Mouse (Mus musculus) heart, postnatal 10 days (tissue): ENCODE results near the gene Entpd6. TPM values are rescaled to one million over a fixed set of nuclear protein-coding genes. Genes with fewer than 3 reads are reported as not detected.

Source experiments
- DNase-seq, 2 experiments: peaks; one replicate each; pipeline ENCODE4 v3.0.0; 2021
- intact Hi-C: fragments of 180-260 bp; cut with DNase I; formaldehyde crosslinking; loops from one replicate; pipeline ENCODE4 v1.15.1; 2025
- total RNA-seq, 2 experiments: library from RNA; stranded (reverse); gene quantifications; 2 replicates each; pipeline ENCODE4 v1.2.3; 2021

Entpd6 gene
- 10 to 100 TPM; 15.2 to 16.1 TPM for total RNA-seq

DNA sequence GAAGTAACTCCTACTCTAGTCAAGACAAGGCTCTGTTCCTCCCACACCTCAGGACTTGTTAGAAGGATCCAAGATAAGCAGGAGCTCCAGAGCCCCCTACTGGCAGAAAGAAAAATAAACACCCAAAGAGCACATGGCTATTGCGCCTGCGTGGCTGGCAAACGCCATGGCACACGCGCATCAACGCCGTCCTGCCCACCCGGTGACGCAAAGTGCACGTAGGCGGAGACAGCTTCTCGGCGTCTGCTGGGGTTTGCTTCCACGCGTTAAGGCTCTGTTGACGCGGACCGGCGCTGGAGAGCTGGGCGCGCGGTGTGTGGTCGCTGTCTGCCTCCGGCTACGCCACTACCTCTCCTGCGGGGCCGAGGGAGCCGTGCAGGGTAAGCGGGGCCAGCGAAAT lies at the start of gene Entpd6:
Entpd6 (plus strand) TSS at position 189 of the 400 bp plus-strand sequence.
- intact Hi-C loops: loop anchor here (2.0 to 5.0 kb wide), 3 partner anchors 70 to 158 kb away; partner anchors contain the start of gene Gins1

DNA sequence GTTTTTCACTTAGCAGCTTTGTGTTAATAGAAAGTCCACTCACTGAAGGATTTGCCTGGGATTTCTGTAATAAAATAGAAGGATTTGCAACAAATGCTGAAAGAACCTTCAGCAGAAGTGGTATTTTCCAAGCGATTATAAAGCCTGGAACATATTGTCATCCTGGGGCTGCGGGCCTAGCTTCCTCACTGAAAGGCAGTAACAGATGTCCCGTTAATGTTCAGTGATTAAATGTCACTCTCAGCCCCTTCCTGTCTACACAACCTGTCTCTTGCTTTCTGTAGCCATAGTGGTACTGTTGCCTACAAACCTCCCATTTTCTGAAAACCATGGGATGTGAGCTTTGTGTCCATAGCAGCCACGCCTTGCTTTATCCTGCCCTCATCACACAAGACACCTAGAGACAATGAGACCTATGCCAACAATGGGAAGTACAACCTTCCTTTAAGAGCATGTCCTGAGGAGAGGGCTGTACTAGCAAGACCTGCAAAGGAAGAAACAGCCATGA lies 36.6 kb upstream of the Entpd6 start:
- no peak for DNase-seq
- intact Hi-C loops: no loop called here

More for the DNA sequence above, at the start of gene Entpd6:
- peak; percentile 96 to 97 for DNase-seq

- no peak for DNase-seq
- intact Hi-C loops: no loop called here
Measured at GRCm38 (mm10) chr2:150735756-150736576, 12.9 kb upstream of the Entpd6 start.

GRCm38 (mm10) chr2:150737881-150738280 lies 11.0 kb upstream of the Entpd6 start:
- no peak for DNase-seq
- intact Hi-C loops: no loop called here

GRCm38 (mm10) chr2:150740145-150740841 lies 8.5 kb upstream of the Entpd6 start:
- no peak for DNase-seq
- intact Hi-C loops: loop anchor here (1.0 kb wide), 1 partner anchor 62 kb away; no protein-coding TSS in a partner anchor

- intact Hi-C loops: no loop called here
- DNase-seq: peak in 1 of 2 experiments; percentile 23
Measured at GRCm38 (mm10) chr2:150741405-150741804, 7.4 kb upstream of the Entpd6 start.

DNA sequence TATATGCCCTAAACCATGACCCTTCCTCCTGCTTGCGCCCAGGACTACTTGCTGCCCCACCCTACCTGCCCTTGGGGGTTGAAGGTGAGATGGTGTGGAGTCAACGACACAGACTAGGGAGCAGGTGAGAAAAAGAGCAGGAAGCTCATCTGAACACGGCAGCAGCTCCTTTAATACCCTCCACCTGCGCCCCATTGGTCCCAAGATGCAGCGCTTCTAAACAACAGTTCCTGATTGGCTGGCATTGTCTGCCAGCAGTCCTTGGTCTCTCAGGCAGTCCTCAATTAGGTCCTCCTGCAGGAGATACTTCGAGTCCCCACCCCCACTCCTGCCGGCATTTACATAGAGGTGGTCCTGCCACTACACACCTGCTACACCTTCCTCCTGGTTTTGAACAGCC lies 3.8 kb upstream of the Entpd6 start:
- intact Hi-C loops: loop anchor here (5.0 kb wide), 1 partner anchor 162 kb away; the partner anchor contains the start of gene Gins1
- DNase-seq: no peak

- intact Hi-C loops: loop anchor here (2.0 to 5.0 kb wide), 3 partner anchors 70 to 158 kb away; partner anchors contain the start of gene Gins1
- no peak for DNase-seq
Measured at GRCm38 (mm10) chr2:150749283-150749682, 441 bp downstream of the Entpd6 start.

DNA sequence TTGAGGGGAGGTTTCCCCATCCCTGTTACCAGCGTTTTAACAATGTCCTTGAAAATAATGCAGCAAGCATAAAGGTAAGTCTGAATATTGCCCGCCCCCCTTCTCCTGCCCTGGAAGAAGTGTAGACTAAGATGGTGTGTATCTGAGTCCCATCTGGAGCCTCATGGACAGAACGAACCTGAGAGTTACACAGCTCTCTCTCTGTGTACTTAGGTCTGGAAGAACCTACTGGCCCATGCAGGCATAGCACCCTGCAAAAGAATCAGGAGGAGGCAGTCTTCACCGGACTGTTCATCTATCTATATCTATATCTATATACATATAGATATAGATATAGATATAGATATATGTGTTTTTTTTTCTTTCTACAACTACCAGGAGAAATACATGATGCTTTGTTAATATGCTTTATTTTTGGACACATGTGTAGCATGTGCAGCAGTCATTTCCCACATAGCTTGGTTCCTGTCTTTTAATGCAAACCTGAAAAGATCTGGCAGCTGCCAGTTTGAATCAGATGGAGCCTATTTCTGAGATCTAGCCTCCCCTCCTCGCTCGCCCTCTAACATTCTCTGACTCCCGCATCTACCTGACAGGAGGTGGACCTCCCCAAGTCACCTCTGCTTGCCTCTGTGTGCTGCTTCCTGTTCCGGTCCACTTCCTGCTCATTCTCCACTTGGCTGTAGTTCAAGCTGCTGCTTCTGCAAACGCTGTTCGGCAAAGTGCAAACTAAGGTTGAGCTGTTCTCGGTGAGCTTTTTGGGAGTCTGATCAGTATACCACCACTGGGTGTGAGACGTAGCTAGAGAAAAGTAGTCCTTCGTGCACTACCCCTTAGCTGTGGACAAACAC lies 1.5 kb downstream of the Entpd6 start:
- intact Hi-C loops: loop anchor here (5.0 kb wide), 2 partner anchors 37 to 77 kb away; partner anchors contain the start of gene Pygb
- DNase-seq: no peak

DNA sequence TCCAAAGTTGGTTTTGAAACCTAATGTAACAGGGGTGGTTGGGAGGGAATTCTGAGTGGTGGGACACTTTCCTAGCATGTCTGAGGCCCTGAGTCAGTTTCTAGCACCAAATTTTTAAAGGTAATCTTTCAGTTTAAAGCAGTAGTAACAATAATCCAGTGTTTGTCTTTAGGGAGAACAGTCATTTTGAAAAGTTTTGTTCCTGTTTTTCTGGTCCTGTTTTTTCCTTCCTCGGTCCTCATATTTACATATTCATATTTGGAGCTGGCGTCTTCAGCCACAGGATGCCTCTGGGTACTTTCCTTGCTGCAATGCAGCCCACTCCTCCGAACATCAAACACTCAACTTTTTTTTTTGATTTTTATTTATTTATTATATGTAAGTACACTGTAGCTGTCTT lies 6.2 kb downstream of the Entpd6 start:
- no peak for DNase-seq
- intact Hi-C loops: no loop called here

DNA sequence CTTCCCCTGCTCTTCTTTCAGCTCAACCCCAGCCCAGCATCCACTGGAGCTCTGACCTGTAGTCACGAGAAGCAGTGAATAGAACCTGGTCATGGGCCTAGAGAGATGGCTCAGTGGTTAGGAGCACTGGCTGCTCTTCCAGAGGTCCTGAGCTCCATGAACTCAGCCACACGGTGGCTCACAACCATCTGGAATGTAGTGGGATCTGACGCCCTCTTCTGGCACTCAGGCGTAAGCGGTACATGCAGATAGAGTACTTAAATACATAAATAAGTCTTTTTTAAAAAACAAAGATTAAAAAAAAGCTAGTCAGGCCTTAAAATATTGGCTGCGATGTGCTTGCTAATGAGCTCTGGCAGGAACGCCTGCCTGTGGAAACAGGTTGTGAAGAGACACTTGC lies 12.6 kb downstream of the Entpd6 start:
- DNase-seq: no peak
- intact Hi-C loops: no loop called here

- intact Hi-C loops: no loop called here
- DNase-seq: peak in 1 of 2 experiments; percentile 44
Measured at GRCm38 (mm10) chr2:150765619-150766018, 16.8 kb downstream of the Entpd6 start.

DNA sequence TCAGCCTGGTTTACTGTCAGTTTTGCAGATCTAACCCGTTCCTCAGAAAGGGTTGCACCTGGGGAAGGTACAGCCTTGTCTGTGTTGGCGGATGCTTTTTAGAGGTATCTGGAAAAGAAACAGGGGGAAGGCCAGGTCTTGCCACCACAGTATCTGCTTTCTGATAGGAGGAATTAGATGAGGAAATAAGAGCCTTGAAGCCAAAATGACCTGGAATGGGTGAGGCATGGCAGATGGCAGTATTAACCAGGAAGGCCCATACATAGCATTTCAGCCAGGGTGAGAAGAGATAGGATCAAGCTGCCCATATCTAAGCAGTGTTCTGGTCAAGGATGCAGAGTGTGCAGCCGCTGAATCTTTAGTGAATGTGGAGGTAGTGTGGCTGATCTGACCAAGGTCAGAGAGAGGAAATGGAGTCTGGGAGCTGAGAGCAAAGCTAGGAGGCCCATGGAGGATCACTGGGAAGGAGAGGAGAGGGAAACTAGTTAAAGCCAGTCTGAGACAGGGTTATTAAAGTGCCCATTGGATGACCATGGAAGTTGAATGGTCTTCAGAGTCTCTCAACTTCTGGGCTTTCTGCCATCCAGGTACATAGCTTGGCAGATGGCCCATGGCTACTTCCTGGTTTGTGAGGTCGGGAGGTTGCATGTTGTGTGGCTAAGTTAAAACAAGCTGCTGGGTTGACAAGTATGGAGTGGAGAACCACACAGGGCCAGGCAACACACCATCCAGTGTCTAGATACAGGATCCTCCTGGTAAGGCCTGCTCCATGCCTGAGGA lies 17.4 kb downstream of the Entpd6 start:
- intact Hi-C loops: no loop called here
- no peak for DNase-seq

GRCm38 (mm10) chr2:150768678-150769077 lies 19.8 kb downstream of the Entpd6 start:
- intact Hi-C loops: no loop called here

DNA sequence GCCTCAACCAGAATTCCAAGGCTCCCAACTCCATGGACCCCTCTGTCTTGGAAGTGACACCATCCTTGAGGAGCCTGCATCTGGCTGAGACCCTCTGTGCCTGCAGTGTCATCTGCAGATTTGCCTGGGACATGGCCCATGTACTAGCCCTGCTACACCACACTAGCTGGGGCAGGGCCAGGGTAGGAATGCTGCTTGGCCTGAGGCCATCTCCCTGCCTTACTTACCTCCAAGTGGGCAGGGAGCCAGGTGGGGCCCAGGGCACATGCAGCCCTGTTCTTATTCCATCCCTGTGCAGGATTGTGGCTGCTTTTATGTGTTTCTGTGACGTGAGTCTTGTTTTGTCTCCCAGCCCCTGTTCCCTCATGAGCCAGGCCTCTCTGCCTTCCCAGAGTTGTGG lies 21.9 kb downstream of the Entpd6 start:
- intact Hi-C loops: loop anchor here (2.0 kb wide), 1 partner anchor 18 kb away; no protein-coding TSS in a partner anchor
- DNase-seq: peak; percentile 92 to 93

More at GRCm38 (mm10) chr2:150768678-150769077, 19.8 kb downstream of the Entpd6 start:
- DNase-seq: no peak

DNA sequence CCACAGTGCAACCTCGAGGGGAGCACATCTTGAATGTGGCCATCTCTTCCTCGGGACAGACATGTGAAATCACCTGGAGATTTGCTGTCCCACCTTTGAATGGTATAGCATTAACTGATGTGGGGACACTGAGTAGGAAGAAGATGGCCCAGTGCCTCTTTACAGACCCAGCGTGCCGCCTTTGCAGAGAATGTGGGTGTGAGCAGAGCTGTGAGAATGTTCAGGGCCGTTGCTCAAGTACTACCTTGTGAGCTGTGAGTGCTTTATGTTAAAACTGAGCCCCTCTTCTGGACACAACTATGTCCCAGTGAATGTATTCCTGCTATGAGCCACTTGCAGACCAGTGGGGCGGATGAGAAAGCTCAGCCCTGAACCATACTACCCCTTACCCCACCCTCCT lies 22.3 kb downstream of the Entpd6 start:
- intact Hi-C loops: loop anchor here (2.0 kb wide), 1 partner anchor 18 kb away; no protein-coding TSS in a partner anchor
- no peak for DNase-seq

DNA sequence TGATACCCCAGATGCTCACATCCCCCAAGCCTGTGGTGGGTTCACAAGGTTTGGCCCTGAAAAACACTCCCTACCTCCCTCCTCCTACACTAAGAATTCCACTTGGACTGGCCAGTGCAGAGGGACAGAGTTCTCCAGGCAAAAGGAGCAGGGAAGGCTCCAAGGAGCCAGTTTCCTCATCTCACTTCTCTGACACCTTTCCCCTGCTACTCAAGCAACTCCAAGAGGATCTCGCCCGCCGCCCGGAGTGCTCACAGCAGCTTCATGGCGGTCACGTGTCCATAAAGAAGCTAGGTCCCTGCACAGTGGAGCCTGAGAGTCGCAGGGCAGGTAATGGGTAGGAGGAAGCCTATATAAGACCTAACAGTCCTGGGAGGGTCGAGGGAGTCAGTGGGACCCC lies 23.2 kb downstream of the Entpd6 start:
- no peak for DNase-seq
- intact Hi-C loops: loop anchor here (2.0 kb wide), 1 partner anchor 17 kb away; no protein-coding TSS in a partner anchor

DNA sequence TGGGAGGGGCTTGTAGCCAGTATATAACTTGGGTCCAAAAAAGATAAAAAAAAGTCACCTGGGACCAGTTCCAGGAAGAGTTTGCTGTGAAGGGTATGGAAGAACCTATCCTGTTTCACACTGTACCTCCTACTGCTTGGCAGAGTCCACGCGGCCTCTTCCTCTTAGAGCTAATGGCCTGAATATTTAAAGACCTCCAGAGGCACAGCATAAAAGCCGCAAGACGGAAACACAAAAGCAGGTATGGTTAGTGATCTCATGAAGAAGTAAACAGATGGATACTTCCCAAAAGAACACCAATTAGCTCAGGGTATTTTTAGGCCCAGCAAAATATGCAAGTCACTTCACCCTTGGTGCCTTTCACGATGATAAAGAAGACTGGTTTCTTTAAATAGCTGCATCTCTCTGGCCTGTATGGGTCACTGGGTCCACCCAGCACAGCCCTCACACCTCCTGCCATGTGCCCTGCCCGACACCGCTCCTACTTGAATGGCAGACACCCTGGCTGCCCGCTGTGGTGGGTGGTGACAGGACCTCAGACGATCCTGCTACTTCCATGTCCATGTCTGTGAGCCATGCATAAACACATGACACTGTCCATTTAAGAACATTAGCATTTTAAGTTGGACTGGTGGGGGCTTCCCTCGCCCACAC lies 23.8 kb downstream of the Entpd6 start:
- intact Hi-C loops: no loop called here
- peak; percentile 79 to 81 for DNase-seq

GRCm38 (mm10) chr2:150782801-150783200 lies 34.0 kb downstream of the Entpd6 start:
- intact Hi-C loops: no loop called here

More at GRCm38 (mm10) chr2:150782801-150783200, 34.0 kb downstream of the Entpd6 start:
- no peak for DNase-seq
